Mouse (Mus musculus) cerebellum, adult 8-10 months (tissue): ENCODE data around the gene Hephl1.

ENCODE experiments used
- DNase-seq: peaks from one replicate; pipeline ENCODE4 v3.0.0; 2022

Gene Hephl1

DNA sequence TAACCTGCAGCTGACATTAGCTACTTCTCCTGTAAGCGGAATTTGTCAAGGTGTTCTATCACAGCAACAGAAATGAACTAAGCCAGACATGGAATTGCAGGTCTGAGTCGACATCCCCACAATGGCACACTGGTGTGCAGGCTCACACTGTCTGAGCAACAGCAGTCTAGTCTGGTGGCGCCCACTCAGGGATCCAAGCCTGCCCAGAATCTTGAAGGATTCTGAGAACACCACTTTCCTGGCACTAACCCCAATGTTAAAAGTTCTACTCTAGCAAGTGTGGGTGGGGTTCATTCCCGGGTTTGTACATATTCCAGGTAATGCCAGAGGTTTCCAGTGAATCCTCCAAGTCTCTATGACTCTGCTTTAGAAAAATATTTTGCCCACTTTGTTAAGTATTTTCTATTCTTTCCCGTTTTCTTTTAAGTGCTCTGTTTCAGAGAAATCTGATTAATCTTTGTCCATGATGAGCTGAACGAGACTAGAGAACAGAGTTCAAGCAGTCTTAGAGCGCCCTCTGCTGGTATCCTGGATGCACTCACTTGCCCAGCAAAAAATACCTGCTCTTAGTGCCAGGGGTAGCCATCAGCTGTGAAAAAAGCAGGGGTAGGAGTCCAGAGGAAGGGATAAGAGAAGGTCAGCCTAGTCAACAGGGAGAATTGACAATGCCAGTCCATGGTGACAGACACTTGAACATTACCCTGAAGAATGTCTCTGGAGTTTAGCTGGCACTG, 96.5 kb downstream of the Hephl1 start:
- peak; percentile 60 for DNase-seq

DNA sequence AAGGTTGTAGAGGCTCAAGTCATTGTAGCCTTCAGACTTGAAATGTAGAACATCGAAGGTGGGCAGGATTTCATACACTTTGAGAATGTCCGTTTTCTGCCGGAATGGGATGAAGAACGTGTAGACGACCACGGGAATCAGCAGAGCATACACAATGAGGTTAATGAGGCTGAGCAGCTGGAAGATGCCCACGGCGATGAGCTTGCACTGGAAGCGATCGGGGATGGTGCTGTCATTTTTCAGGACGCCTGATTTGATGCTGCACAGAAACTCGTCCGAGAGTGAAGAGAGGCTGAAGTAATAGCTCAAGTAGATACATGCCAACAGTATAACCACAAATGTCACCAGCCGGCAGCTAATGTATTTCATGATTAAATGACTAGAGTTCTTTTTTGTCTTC, 104.3 kb downstream of the Hephl1 start:
- no peak for DNase-seq

- no peak for DNase-seq
Measured at GRCm38 (mm10) chr9:15004298-15004685, 107.6 kb downstream of the Hephl1 start.

DNA sequence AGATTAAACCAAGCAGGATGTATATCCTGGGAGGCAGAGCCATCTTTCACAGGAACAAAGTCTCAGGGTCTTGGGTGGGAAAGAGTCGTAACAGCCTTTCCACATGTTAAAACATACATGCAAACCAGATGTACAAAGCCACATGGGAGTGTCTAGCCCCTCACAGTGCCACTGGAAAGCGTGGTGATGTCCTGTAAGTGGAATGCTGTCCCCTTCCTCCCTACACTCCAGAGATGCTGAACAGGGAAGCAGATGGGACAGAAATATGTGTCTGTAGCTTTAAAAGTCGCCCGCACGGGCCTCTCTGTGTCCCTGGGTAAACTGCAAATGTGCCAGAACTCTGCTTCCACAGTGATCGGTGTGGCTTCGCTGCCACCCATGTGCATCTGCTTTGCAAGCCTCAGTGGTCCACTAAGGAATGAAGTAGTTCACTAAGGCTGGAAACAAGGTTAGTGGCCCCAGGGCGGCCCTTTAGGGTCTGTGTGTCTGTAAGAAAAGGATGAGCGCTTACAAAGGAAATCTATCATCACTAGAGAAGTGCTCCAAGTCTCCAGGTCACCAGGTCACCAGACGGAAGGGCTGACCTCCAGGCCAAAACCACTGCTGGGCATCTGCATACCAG, 108.1 kb downstream of the Hephl1 start:
- DNase-seq = no peak

DNA sequence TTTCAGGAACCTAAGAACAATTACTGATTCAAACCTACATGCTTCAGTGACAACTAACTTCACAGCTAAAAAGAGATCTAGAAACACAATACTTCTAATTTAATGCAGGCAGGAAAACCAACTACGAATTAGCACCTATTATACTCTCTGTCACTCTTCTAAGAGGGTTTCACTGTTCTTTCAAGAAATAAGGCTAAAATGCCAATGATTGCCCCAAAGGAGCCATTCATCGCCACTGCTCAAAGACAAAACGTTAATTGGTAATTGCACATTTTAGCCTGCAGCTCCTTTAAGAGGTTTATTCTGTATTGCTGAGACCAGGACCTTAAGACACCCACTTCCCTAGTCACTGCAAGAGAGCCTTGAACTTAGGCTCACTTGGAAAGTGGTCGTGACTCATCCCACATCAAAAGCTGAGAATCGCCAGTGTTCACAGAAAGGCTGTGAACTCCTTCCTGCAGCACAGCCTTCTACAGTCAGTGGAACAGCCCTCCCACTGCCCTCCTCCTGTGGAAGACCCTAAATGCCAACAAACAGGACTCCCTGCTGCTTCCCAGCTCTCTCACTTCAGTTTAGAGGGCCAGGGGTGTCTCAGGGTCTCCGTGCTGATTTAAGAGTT, 108.8 kb downstream of the Hephl1 start:
- DNase-seq = no peak
